Mouse (Mus musculus): ENCODE measurements at regions not wholly inside any gene's neighbourhood (a gene's known extent, or its start where the extent isn't known, plus 50 kb on each side); places are given as distances from the start of the nearest gene placed in this dataset.
A peak's percentile ranks its signal among the peaks of the same experiment; 100 is the strongest.

DNA sequence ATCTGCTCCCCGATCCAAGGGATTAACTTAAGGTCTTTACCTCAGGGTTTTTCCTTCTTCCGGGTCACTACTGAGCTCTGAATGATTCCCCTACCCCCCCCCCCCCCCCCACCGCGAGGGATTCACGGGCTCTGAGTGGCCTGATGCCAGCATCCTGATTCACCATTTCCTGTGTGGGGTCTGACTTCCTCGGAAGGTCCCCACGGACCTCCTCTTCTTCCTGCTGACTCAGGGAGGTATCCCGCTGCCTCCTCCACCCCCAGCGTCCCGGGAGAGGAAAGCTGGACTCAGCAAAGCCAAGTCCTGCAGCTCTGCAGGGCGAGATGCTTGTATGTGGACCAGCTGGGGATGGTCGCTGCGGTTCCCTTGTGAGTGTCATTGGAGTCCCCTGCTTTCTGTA is 110.5 kb upstream of the Zfp217 start:
- DNase-seq (ENCODE audit: low read depth, low spot score) = no peak

DNA sequence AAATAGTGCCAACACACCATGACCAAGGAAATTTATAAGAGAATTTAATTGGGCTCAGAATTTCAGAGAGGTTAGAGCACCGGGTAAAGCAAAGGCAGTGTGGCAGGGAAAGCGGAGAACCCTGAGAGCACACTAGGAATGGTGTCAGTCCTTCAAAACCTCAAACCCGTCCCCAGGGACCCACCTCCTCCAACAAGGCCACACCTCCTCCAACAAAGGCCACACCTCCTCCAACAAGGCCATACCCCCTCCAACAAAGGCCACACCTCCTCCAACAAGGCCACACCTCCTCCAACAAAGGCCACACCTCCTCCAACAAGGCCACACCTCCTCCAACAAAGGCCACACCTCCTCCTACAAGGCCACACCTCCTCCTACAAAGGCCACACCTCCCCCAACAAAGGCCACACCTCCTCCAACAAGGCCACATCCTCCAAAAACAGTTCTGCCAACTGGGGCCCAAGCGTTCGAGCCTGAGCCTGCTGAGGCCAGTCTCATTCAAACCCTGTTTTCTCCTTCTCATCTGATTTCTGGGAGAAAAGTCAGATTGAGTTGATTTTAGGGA is 109.8 kb upstream of the Zfp217 start:
- no peak for DNase-seq (ENCODE audit: low read depth, low spot score)

DNA sequence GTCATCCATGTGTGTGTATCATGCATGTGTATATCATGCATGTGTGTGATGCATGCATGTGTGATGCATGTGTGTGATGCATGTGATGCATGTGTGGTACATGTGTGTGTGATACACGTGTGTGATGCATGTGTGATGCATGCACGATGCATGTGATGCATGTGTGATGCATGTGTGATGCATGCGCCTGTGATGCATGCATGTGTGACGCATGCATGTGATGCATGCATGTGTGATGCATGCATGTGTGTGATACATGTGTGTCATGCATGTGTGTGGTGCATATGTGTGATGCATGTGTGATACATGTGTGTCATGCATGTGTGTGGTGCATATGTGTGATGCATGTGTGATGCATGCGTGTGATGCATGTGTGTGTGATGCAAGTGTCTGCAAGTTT is 108.1 kb upstream of the Zfp217 start:
- no peak for DNase-seq (ENCODE audit: low read depth, low spot score)

DNA sequence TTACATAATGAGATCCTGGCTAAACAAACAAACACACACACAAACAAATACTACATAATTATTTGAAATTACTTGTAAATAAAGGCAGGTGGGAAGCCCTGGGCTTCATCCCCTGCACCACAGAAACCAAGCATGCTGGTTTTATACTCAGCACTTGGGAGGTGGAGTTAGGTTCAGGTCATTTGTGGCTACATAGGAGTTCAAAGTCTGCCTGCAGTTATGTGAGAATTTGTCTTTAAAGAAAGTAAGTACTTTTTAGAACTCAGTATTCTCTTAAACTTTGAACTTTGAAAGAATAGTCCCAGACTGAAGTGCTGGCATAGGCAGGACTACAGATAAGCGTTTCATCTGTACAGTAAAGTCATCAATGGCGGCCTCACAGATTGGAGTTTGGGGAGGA is 107.6 kb upstream of the Zfp217 start:
- no peak for DNase-seq (ENCODE audit: low read depth, low spot score)

DNA sequence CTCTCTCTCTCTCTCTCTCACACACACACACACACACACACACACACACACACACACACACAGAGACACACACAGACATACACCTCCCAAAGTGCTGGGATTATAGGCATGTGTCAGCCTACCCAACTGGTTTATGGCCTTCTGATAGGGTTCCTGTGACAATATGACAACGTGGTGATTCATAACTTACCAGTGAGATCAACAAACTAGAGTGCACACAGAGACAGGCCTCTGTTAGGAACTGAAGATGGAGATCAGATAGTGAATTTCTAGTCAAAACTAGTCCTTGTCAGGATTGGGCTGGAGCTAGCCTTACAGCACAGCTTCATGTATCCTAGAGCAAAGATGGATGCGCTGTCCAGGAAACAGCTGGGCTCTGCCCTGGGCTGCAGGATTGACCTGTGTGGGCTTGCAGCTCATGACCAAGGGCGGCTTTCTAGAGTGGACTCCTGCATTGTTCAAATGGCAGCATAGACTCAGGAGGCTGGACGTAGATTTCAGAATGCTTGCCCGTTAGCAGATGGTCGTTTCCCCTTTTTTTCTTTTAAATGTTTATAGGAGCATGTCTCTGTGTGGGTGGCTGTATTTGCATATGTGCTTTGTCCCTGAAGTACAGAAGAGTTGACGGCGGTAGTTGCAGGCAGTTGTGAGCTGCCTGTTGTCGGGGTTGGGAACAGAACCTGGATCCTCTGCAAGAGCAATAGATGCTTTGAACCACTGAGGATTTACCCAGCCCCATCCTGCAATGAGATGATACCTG is 106.0 kb upstream of the Zfp217 start:
- no peak for DNase-seq (ENCODE audit: low read depth, low spot score)

DNA sequence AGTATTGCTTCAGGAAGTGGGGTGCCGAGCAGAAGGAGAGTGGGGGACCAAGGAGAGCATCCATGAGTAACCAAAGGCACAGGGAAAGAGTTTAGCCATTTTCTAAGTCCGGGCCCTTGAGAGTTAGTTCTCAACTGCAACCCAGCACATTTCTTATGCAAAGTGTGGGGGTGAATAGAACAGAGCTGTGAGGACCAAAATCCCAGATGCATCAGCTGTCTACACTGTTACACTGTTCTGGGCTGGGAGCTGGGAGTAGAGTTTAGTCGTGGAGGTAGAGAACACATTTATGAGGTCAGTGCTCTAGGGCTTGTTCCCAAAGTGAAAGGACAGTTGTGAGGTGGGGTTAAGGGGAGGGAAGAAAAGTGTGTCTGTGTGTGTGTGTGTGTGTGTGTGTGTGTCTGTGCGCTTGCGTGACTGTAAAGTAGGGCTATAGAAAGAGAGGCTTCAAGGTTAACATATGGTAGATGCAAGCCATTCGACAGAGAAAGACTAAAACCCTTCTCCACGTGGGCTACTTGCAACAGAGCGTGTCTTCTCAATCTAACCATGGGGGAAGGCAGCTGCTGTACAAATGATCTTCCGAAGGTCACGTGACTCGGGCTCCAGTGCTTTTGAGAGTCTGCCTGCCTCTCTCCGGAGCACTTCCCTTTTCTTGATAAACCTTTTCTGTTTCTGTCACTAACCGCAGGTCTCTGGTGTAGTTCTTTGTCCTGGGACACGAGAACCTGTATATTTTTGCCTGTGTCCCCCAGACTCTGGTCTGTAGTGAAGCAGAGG is 104.5 kb upstream of the Zfp217 start:
- peak; percentile 77 for DNase-seq (ENCODE audit: low read depth, low spot score)

DNA sequence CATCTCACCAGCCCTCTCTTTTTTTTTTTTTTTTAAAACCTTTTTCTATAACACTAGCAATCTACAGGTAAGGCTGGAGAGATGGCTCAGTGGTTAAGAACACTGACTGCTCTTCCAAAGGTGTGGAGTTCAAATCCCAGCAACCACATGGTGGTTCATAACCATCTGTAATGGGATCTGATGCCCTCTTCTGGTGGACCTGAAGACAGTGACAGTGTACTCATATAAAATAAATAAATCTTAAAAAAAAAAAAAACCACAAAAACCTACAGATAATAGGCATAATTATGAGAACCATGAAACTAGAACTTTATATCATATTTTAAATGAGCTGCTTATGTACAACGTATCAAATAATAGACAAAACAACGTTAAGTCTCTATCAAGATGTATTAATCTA is 102.8 kb upstream of the Zfp217 start:
- DNase-seq (ENCODE audit: low read depth, low spot score) = peak; percentile 52

DNA sequence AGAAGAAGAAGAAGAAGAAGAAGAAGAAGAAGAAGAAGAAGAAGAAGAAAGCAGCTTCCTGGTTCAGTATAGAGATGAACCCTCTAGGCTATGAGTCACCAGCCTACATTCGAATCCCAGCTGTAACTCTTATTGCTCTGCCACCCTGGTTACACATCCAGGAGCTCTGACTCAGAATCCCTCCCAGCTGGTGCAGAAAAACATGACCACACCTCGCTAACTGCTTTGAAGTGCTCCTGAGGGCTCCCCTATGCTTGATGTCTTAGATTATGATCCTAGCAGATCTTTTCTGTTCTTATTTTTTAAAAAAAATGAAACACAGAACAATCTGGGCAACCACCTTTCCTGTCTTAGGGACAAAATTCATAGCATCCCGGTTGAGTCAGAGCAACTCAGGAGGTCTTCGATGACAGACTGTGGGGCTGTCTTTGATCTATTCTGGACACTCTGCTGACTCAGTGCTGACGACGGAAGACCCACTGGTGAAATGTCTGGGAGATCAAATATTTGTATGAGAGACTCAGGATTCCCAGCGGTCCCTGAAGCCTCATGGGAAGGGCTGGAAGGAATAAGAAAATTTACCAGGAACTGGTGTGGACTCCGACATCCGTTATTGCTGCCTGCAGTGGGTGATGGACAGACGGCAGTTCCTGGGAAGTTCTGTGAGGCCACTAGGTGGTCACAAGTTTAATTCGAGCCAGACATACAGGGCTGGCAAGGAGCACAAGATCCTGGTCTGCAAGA is 100.0 kb upstream of the Zfp217 start:
- peak; percentile 51 for DNase-seq (ENCODE audit: low read depth, low spot score)

DNA sequence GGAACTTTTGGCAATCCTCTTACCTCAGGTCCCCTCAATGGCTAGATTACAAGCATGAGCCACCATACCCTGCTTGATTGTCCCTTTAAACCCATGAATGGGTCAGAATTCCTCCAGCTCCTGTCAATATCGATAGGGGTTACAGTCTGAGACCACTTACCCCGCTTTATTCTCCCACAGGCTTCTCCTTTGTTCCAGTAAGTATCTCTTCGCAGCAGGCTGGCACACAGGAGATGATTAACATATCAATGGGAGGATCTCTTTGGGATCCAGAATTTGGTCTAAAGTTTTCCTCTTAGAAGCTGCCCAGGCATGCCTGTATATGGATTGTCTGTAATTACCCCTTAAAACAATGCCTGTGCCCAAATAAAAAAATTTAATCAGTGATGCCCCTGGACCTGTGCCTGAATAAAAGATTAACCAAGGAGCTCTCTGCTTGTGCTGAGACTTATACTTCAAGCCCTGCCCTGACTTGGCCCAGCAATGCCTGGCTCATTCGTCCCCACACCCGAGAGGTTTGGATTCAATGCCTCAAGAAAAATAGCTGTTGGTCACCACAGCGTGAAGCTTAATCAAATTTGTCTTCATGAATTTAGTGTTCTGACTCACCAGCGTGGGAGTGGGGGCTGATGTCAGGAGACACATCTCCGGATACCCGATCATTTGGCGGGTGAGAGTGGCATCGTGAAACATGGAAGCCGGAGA is 97.9 kb upstream of the Zfp217 start:
- no peak for DNase-seq (ENCODE audit: low read depth, low spot score)

DNA sequence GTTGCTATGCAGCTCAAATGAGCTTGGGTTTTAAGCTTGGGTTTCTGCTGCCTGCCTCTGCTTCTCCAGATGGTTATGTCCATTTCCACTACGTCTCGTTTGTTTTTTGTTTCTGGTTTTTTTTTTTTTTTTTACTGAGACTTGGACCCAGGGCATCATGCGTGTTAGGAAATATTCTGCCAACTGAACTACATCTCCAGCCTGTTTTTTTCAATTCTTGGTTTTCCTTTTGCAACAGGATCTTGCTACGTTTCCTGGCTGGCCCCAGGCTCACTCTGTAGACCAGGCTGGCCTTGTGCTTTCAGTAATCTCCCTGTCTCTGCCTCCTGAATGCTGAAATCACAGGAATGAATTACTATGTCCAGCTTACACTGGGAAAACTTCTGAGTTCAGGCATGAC is 96.2 kb upstream of the Zfp217 start:
- DNase-seq (ENCODE audit: low read depth, low spot score) = no peak

DNA sequence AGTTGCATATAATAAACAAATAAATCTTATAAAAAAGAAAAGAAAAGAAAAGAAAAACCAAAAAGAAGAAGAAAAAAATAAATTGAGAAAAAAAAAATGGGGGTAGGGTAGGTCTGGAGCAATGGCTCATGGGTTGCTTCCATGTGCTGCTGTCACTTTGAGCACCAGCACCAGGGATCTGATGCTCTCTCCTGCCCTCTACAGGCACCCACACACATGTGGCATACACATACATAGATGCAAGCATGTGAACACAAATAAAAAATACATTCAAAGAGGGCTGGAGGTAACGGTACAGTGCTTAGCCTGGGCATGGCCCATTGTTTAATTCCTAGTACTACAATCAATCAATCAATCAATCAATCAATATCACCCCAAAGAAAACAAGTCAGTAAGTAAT is 90.1 kb upstream of the Zfp217 start:
- DNase-seq (ENCODE audit: low read depth, low spot score) = peak; percentile 72

DNA sequence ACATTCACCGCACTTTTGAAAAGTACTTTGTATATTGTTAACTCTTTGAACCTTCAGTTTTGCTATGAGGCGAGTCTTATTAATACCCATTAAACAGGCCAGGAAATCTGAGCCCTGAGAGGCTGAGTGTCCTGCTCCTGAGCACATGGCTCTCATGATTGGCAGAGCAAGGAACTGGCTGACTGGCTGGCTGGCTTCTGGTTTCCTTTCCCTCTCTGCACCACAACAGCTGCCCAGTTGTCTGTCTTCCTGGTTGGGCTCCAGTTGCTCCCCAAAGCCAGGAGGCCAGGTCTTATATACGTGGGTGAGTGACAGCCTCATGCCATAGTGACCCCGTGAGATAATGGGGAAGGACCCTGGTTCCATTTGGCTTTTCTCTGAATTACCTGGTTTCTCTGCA is 85.5 kb upstream of the Zfp217 start:
- DNase-seq (ENCODE audit: low read depth, low spot score) = no peak

DNA sequence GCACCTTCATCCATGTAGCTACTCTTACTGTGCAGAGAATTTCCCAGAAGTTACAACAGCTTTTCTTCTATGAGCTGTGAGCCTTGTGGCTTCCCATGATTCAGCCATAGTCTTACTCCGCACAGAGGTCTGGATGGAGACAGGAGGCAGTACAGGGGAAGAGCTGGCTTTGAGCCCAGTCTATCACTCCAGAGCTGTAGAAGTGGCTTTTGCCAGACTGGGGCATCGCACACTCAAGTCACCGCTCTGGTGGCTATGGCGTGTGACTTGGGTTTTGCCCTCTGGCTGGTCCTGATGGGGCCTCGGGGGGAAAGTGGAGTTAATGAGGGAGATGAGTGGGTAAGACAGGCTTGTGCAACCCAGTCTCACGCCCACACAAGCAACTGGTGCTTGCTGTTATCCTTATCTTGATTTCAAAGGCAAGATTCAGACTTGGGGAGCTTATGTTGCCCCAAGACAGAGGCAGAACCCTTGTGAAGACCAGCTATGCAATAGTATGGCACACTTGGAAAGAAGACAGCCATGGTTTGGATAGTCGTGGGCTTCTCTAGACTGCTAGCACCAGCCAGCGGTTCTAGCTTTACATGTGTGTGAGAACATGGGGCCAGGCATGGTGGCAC is 81.7 kb upstream of the Zfp217 start:
- DNase-seq (ENCODE audit: low read depth, low spot score) = no peak

DNA sequence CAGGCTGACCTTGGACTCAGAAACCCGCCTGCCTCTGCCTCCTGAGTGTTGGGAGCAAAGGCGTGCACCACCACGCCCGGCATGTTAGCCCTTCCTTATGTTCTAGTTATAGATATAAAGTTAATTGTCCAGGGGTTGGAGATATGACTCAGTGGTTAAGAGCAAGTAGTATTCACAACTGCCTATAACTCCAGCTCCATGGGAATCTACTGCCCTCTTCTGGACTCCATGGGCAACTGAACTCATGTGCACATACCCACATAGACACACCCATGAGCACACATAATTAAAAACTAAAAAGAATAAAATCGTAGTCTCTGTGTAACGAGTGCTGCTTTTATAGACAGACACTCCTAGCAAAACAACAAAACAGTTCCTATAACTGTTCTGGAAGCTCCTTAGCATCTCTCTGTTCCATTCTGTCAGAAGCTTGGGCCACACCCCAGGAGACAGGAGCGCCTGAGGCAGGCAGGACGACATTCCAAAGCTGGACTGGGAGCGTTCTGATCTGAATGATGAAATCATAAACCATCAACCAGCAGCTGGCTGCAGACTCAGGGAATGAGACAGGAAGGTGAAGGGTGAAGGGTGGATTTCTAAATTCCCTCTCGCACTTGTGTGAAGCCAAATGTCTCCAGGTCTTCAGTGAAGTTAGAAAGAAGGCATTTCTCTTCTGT is 80.6 kb upstream of the Zfp217 start:
- peak; percentile 35 for DNase-seq (ENCODE audit: low read depth, low spot score)

DNA sequence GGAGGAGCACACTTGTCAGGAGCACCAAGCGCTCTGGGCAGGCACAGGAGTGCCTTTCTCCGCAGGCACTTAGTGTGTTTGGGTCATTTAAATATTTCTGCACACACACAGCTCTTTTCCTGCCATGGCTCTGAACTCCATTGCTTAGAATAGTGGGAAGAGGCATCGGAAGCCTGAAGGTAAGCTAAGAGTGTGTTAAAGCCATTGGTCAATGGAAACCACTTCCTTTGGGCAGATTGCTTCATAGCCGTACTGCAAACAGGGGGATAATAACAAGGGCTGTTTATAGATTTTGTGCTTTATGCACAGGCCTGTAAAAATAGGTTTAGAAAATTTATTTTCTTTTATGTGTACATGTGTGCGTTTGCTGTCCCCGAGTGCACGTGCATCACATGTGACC is 76.0 kb upstream of the Zfp217 start:
- no peak for DNase-seq (ENCODE audit: low read depth, low spot score)

DNA sequence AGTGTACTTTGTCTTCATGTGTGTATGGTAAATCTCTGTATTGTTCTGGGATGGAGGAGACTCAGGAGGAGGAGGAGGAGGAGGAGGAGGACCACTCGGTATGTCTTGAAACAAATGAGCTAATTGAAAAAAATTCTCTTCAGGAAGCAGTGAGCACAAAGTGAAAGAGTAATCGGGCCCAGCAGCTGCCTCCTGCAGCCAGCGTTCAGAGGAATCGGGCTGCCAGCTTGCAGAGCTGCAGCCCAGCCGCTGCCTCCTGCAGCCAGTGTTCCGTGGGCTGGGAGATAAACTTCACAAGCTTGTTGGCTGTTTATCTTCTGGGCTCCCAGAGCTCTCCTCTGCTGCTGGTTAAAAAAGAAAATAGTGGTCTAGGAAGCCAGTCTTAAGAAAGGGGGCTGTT is 74.9 kb upstream of the Zfp217 start:
- DNase-seq (ENCODE audit: low read depth, low spot score) = peak; percentile 58

DNA sequence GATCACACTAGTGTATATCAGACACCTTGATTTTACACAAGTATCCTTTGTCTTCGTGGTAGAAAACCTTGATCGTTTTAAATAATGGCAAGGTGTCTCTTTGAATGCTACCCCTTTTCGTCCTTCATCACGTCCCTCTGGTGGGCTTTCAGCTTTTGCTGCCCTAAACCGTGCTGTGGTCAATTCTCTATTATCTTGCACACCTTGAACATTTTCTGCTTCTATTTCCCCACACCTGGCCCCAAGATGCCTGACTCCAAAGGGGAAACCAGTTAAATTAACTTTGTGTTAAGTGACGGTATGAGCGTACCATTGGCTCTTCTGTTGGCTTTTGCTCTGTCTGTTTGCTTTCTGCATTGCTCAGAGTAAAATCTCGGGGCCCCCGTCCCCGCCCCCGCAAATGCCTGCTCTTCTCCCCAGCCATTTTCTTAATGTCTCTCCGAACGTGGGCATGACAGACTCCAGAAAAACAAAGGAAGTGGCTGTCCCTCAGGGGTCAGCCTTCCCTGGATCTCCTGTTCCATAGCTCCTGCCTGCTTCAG is 74.2 kb upstream of the Zfp217 start:
- peak; percentile 65 for DNase-seq (ENCODE audit: low read depth, low spot score)

DNA sequence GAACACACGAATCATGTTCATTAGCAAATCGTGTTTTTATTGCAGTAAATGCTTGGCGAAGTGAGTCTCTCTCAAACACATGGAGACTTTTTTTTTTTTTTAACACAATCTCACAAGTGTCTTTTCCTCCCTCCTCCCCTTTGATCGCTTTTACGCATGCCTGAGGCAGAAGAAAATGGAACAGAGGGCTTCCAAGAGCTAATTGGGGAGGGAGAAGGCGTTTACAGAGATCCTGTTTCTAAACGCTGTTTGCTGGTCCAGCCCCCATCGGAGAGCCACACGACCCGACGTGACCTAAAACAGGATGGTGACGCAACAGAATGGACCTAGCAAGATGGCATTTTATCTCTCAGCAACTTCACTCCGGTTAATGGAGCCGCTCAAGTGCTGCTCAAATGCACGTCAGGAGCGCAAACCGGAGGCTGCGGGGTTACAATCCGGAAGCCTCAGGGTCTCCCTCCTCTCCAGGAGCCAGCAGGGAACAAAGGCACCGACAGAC is 73.0 kb upstream of the Zfp217 start:
- peak; percentile 78 for DNase-seq (ENCODE audit: low read depth, low spot score)

DNA sequence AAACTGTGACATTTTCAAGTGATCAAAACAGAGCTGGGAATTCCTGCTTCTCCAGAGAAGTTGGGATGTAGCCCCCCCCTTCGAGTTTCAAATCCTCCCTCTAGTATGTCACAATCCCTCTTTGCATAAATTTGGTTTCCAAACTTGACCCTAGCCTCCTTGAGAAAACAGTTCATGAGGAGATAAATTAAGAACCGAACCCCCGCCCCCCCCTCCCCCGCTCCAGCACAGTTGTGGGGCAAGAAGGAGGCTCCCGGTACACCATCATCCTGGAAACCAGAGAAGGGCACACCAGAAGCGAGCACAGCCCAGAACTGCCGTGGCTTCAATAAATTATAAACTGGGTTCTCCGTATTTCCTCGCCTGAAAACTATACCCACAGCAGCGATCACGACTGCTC is 72.5 kb upstream of the Zfp217 start:
- DNase-seq (ENCODE audit: low read depth, low spot score) = no peak
